Mouse (Mus musculus): ENCODE data around the gene Tenm4. TPM values are rescaled to one million over a fixed set of nuclear protein-coding genes. Genes with fewer than 3 reads are reported as not detected.

Gene Tenm4
- total RNA-seq, 2 experiments from 2014 or later = 15.6 to 22.3 TPM

GRCm38 (mm10) chr7:96811691-96812090, 640.6 kb downstream of the Tenm4 start:
- DNase-seq = no peak

- DNase-seq = no peak
Observed at GRCm38 (mm10) chr7:96813036-96813435, 642.0 kb downstream of the Tenm4 start.

GRCm38 (mm10) chr7:96813497-96814400, 642.7 kb downstream of the Tenm4 start:
- no peak for DNase-seq

- no peak for DNase-seq
Observed at GRCm38 (mm10) chr7:96814581-96814980, 643.5 kb downstream of the Tenm4 start.

GRCm38 (mm10) chr7:96817030-96817674, 646.1 kb downstream of the Tenm4 start:
- DNase-seq = peak; percentile 44

- DNase-seq = no peak
Observed at GRCm38 (mm10) chr7:96818236-96818916, 647.3 kb downstream of the Tenm4 start.

- no peak for DNase-seq
Observed at GRCm38 (mm10) chr7:96819538-96819937, 648.5 kb downstream of the Tenm4 start.

GRCm38 (mm10) chr7:96820343-96820742, 649.3 kb downstream of the Tenm4 start:
- no peak for DNase-seq

GRCm38 (mm10) chr7:96826101-96826500, 655.1 kb downstream of the Tenm4 start:
- DNase-seq = no peak

- DNase-seq = no peak
Observed at GRCm38 (mm10) chr7:96826672-96827071, 655.6 kb downstream of the Tenm4 start.

GRCm38 (mm10) chr7:96832551-96832950, 661.5 kb downstream of the Tenm4 start:
- DNase-seq = peak; percentile 66

GRCm38 (mm10) chr7:96833012-96833411, 662.0 kb downstream of the Tenm4 start:
- no peak for DNase-seq

- DNase-seq = peak; percentile 76
Observed at GRCm38 (mm10) chr7:96834681-96835289, 663.7 kb downstream of the Tenm4 start.

GRCm38 (mm10) chr7:96835313-96835712, 664.3 kb downstream of the Tenm4 start:
- DNase-seq = no peak

- no peak for DNase-seq
Observed at GRCm38 (mm10) chr7:96838271-96838841, 667.3 kb downstream of the Tenm4 start.

- DNase-seq = no peak
Observed at GRCm38 (mm10) chr7:96838926-96839325, 667.9 kb downstream of the Tenm4 start.

GRCm38 (mm10) chr7:96839586-96839985, 668.5 kb downstream of the Tenm4 start:
- peak; percentile 19 for DNase-seq

GRCm38 (mm10) chr7:96842477-96843255, 671.6 kb downstream of the Tenm4 start:
- no peak for DNase-seq

GRCm38 (mm10) chr7:96844104-96844894, 673.3 kb downstream of the Tenm4 start:
- DNase-seq = peak; percentile 62

- DNase-seq = peak; percentile 37
Observed at GRCm38 (mm10) chr7:96852781-96853180, 681.7 kb downstream of the Tenm4 start.

All from adrenal gland, postnatal 10 days (tissue).